Mouse (Mus musculus): ENCODE data around the gene Kcnf1. TPM values are rescaled to one million over a fixed set of nuclear protein-coding genes. Genes with fewer than 3 reads are reported as not detected.

Kcnf1 gene
- polyA plus RNA-seq (2012; ENCODE audit: insufficient read depth, insufficient read length, missing spikeins): not detected in 2 replicates

GRCm38 (mm10) chr12:17176757-17177092, at the start of gene Kcnf1:
Kcnf1 (minus strand) TSS chr12:17176888.
- H3K4me3 ChIP-seq (ENCODE audit: insufficient read depth, low read length): no peak within 1 kb of the TSS
- H3K4me1 ChIP-seq (ENCODE audit: control insufficient read depth, insufficient read depth, low read length): no peaks in the 10 kb centered on the region
- H3K27ac ChIP-seq (ENCODE audit: insufficient read depth, low read depth, low read length): no peak within 1 kb of the TSS
- no peak for TF ChIP-seq CTCF (IDR thresholded peaks at IDR 0.05; ENCODE audit: low read depth, low read length)
- no peak for TF ChIP-seq POLR2A (IDR thresholded peaks at IDR 0.05; ENCODE audit: borderline replicate concordance, low read depth, low read length)

GRCm38 (mm10) chr12:17225012-17225411, 48.3 kb upstream of the Kcnf1 start:
- TF ChIP-seq POLR2A (IDR thresholded peaks at IDR 0.05; ENCODE audit: borderline replicate concordance, low read depth, low read length) (no peak), CTCF (IDR thresholded peaks at IDR 0.05; ENCODE audit: low read depth, low read length) (no peak)
- Histone ChIP-seq H3K27ac (ENCODE audit: insufficient read depth, low read depth, low read length) (no peak overlapping the region), H3K4me1 (ENCODE audit: control insufficient read depth, insufficient read depth, low read length) (no peaks in the 10 kb centered on the region)

GRCm38 (mm10) chr12:17223050-17223449, 46.4 kb upstream of the Kcnf1 start:
- H3K4me3 ChIP-seq (ENCODE audit: insufficient read depth, low read length): no peak overlapping the region
- no peaks in the 10 kb centered on the region for H3K4me1 ChIP-seq (ENCODE audit: control insufficient read depth, insufficient read depth, low read length)
- TF ChIP-seq CTCF (IDR thresholded peaks at IDR 0.05; ENCODE audit: low read depth, low read length) (no peak), POLR2A (IDR thresholded peaks at IDR 0.05; ENCODE audit: borderline replicate concordance, low read depth, low read length) (no peak)
- H3K27ac ChIP-seq (ENCODE audit: insufficient read depth, low read depth, low read length): no peak overlapping the region

More at GRCm38 (mm10) chr12:17225012-17225411, 48.3 kb upstream of the Kcnf1 start:
- no peak overlapping the region for H3K4me3 ChIP-seq (ENCODE audit: insufficient read depth, low read length)

- Histone ChIP-seq H3K27ac (ENCODE audit: insufficient read depth, low read depth, low read length) (no peak overlapping the region), H3K4me3 (ENCODE audit: insufficient read depth, low read length) (no peak overlapping the region), H3K4me1 (ENCODE audit: control insufficient read depth, insufficient read depth, low read length) (no peaks in the 10 kb centered on the region)
- no peak for TF ChIP-seq POLR2A (IDR thresholded peaks at IDR 0.05; ENCODE audit: borderline replicate concordance, low read depth, low read length)
- TF ChIP-seq CTCF (IDR thresholded peaks at IDR 0.05; ENCODE audit: low read depth, low read length): peak; percentile 74
Measured at GRCm38 (mm10) chr12:17221891-17222428, 45.3 kb upstream of the Kcnf1 start.

- H3K4me1 ChIP-seq (ENCODE audit: control insufficient read depth, insufficient read depth, low read length): no peaks in the 10 kb centered on the region
- no peak overlapping the region for H3K27ac ChIP-seq (ENCODE audit: insufficient read depth, low read depth, low read length)
- TF ChIP-seq CTCF (IDR thresholded peaks at IDR 0.05; ENCODE audit: low read depth, low read length) (no peak), POLR2A (IDR thresholded peaks at IDR 0.05; ENCODE audit: borderline replicate concordance, low read depth, low read length) (no peak)
- H3K4me3 ChIP-seq (ENCODE audit: insufficient read depth, low read length): no peak overlapping the region
Measured at GRCm38 (mm10) chr12:17220631-17221030, 43.9 kb upstream of the Kcnf1 start.

GRCm38 (mm10) chr12:17219107-17219506, 42.4 kb upstream of the Kcnf1 start:
- Histone ChIP-seq H3K27ac (ENCODE audit: insufficient read depth, low read depth, low read length) (no peak overlapping the region), H3K4me3 (ENCODE audit: insufficient read depth, low read length) (no peak overlapping the region), H3K4me1 (ENCODE audit: control insufficient read depth, insufficient read depth, low read length) (no peaks in the 10 kb centered on the region)
- TF ChIP-seq POLR2A (IDR thresholded peaks at IDR 0.05; ENCODE audit: borderline replicate concordance, low read depth, low read length) (no peak), CTCF (IDR thresholded peaks at IDR 0.05; ENCODE audit: low read depth, low read length) (no peak)

- Histone ChIP-seq H3K4me1 (ENCODE audit: control insufficient read depth, insufficient read depth, low read length) (no peaks in the 10 kb centered on the region), H3K4me3 (ENCODE audit: insufficient read depth, low read length) (no peak overlapping the region), H3K27ac (ENCODE audit: insufficient read depth, low read depth, low read length) (no peak overlapping the region)
- TF ChIP-seq POLR2A (IDR thresholded peaks at IDR 0.05; ENCODE audit: borderline replicate concordance, low read depth, low read length) (no peak), CTCF (IDR thresholded peaks at IDR 0.05; ENCODE audit: low read depth, low read length) (no peak)
Measured at GRCm38 (mm10) chr12:17218390-17218789, 41.7 kb upstream of the Kcnf1 start.

GRCm38 (mm10) chr12:17215751-17216150, 39.1 kb upstream of the Kcnf1 start:
- Histone ChIP-seq H3K27ac (ENCODE audit: insufficient read depth, low read depth, low read length) (no peak overlapping the region), H3K4me1 (ENCODE audit: control insufficient read depth, insufficient read depth, low read length) (no peaks in the 10 kb centered on the region), H3K4me3 (ENCODE audit: insufficient read depth, low read length) (no peak overlapping the region)
- no peak for TF ChIP-seq POLR2A (IDR thresholded peaks at IDR 0.05; ENCODE audit: borderline replicate concordance, low read depth, low read length)
- no peak for TF ChIP-seq CTCF (IDR thresholded peaks at IDR 0.05; ENCODE audit: low read depth, low read length)

GRCm38 (mm10) chr12:17202492-17203322, 26.0 kb upstream of the Kcnf1 start:
- Histone ChIP-seq H3K4me1 (ENCODE audit: control insufficient read depth, insufficient read depth, low read length) (no peaks in the 10 kb centered on the region), H3K4me3 (ENCODE audit: insufficient read depth, low read length) (no peak overlapping the region), H3K27ac (ENCODE audit: insufficient read depth, low read depth, low read length) (no peak overlapping the region)
- TF ChIP-seq CTCF (IDR thresholded peaks at IDR 0.05; ENCODE audit: low read depth, low read length) (no peak), POLR2A (IDR thresholded peaks at IDR 0.05; ENCODE audit: borderline replicate concordance, low read depth, low read length) (no peak)

- no peak overlapping the region for H3K27ac ChIP-seq (ENCODE audit: insufficient read depth, low read depth, low read length)
- no peak for TF ChIP-seq CTCF (IDR thresholded peaks at IDR 0.05; ENCODE audit: low read depth, low read length)
- TF ChIP-seq POLR2A (IDR thresholded peaks at IDR 0.05; ENCODE audit: borderline replicate concordance, low read depth, low read length): no peak
- H3K4me1 ChIP-seq (ENCODE audit: control insufficient read depth, insufficient read depth, low read length): no peaks in the 10 kb centered on the region
- no peak overlapping the region for H3K4me3 ChIP-seq (ENCODE audit: insufficient read depth, low read length)
Measured at GRCm38 (mm10) chr12:17198621-17199020, 21.9 kb upstream of the Kcnf1 start.
